Mouse (Mus musculus) MEL (cell line): ENCODE measurements around the gene Ugt1a6b. TPM values are rescaled to one million over a fixed set of nuclear protein-coding genes. Genes with fewer than 3 reads are reported as not detected.
A peak's percentile ranks its signal among the peaks of the same experiment; 100 is the strongest.

Experiments
- DNase-seq: peaks from one replicate; pipeline ENCODE4 v3.0.0; 2011; ENCODE audit warnings: low read depth, low spot score
- H3K27ac ChIP-seq: 2 replicates; pipeline ENCODE4 v1.5.1; 2012; ENCODE audit warnings: low read depth, mild to moderate bottlenecking, control low read depth, low read length, moderate library complexity; ENCODE audit not compliant: control insufficient read depth
- H3K27me3 ChIP-seq, 2 experiments: fragments of 150-350 bp in 1 of 2; sonication (generic) in 1 of 2; 2 replicates each; pipeline ENCODE4 v1.6.1; 2012; ENCODE audit warnings: low read length in 2 of 2, mild to moderate bottlenecking in 2 of 2, improper control_type of control experiment in 1 of 2, moderate library complexity in 1 of 2; ENCODE audit not compliant: insufficient read depth in 2 of 2, control insufficient read depth in 1 of 2
- H3K36me3 ChIP-seq, 2 experiments: 2 replicates each; pipeline ENCODE4 v1.6.1; 2012 to 2014; ENCODE audit warnings: low read length in 2 of 2, improper control_type of control experiment in 1 of 2, inconsistent platforms in 1 of 2, mild to moderate bottlenecking in 1 of 2; ENCODE audit not compliant: insufficient read depth in 2 of 2, control insufficient read depth in 1 of 2
- H3K4me1 ChIP-seq, 2 experiments: fragments of 150-350 bp in 1 of 2; sonication (generic) in 1 of 2; 2 replicates each; pipeline ENCODE4 v1.6.1; 2012; ENCODE audit warnings: low read length in 2 of 2, improper control_type of control experiment in 1 of 2, mild to moderate bottlenecking in 1 of 2; ENCODE audit not compliant: insufficient read depth in 2 of 2, control insufficient read depth in 1 of 2
- H3K4me3 ChIP-seq, 2 experiments: fragments of 150-350 bp in 1 of 2; sonication (generic) in 1 of 2; 2 replicates each; pipeline ENCODE4 v1.5.1; 2012; ENCODE audit warnings: low read depth in 2 of 2, low read length in 2 of 2, mild to moderate bottlenecking in 2 of 2, moderate library complexity in 2 of 2, control low read depth in 1 of 2, improper control_type of control experiment in 1 of 2; ENCODE audit not compliant: control insufficient read depth in 1 of 2, insufficient read depth in 1 of 2
- H3K79me2 ChIP-seq: 2 replicates; pipeline ENCODE4 v1.6.1; 2012; ENCODE audit warnings: mild to moderate bottlenecking, low read length, moderate library complexity; ENCODE audit not compliant: control insufficient read depth, poor library complexity, insufficient read depth
- H3K9ac ChIP-seq: 2 replicates; pipeline ENCODE4 v1.6.1; 2012; ENCODE audit warnings: low read depth, mild to moderate bottlenecking, control low read depth, low read length, moderate library complexity; ENCODE audit not compliant: control insufficient read depth, poor library complexity, severe bottlenecking
- H3K9me3 ChIP-seq: fragments of 150-350 bp; sonication (generic); replicated peaks from 2 replicates; pipeline ENCODE4 v1.6.1; 2012; ENCODE audit warnings: mild to moderate bottlenecking, low read length, improper control_type of control experiment, moderate library complexity; ENCODE audit not compliant: insufficient read depth
- CTCF ChIP-seq, 3 experiments: IDR thresholded peaks in 2 of 3; conservative IDR thresholded peaks in 1 of 3; 2 replicates each; pipeline ENCODE4 v1.5.1; 2011 to 2012; ENCODE audit warnings: low read length in 3 of 3, low read depth in 2 of 3, mild to moderate bottlenecking in 2 of 3, improper control_type of control experiment in 1 of 3, inconsistent platforms in 1 of 3, mixed read lengths in 1 of 3, moderate library complexity in 1 of 3; ENCODE audit not compliant: control insufficient read depth in 1 of 3, insufficient read depth in 1 of 3, poor library complexity in 1 of 3, severe bottlenecking in 1 of 3
- EP300 ChIP-seq, 2 experiments: IDR thresholded peaks; 2 replicates each; pipeline ENCODE4 v1.6.1; 2011; ENCODE audit warnings: improper control_type of control experiment in 2 of 2, low read length in 2 of 2, low read depth in 1 of 2, mild to moderate bottlenecking in 1 of 2
- GABPA ChIP-seq: IDR thresholded peaks from 2 replicates; pipeline ENCODE4 v1.6.1; 2012; ENCODE audit warnings: low read depth, mild to moderate bottlenecking, inconsistent platforms, low read length, improper control_type of control experiment, moderate library complexity
- HCFC1 ChIP-seq: IDR thresholded peaks from 2 replicates; pipeline ENCODE4 v1.6.1; 2012; ENCODE audit warnings: low read depth, mild to moderate bottlenecking, inconsistent platforms, low read length, improper control_type of control experiment, moderate library complexity
- JUND ChIP-seq: IDR thresholded peaks from 2 replicates; pipeline ENCODE4 v1.6.1; 2011; ENCODE audit warnings: low read depth, mild to moderate bottlenecking, improper control_type of control experiment, low read length
- MAX ChIP-seq: IDR thresholded peaks from 2 replicates; pipeline ENCODE4 v1.6.1; 2011; ENCODE audit warnings: low read length, improper control_type of control experiment
- MEF2A ChIP-seq: IDR thresholded peaks from 2 replicates; pipeline ENCODE4 v1.6.1; 2014; ENCODE audit warnings: low read depth, mild to moderate bottlenecking, inconsistent platforms, low read length, improper control_type of control experiment; ENCODE audit not compliant: poor library complexity, insufficient replicate concordance, severe bottlenecking; ENCODE audit errors: extremely low read depth
- MXI1 ChIP-seq: IDR thresholded peaks from 2 replicates; pipeline ENCODE4 v1.6.1; 2011; ENCODE audit warnings: mild to moderate bottlenecking, low read depth, low read length, improper control_type of control experiment
- MYB ChIP-seq: IDR thresholded peaks from 2 replicates; pipeline ENCODE4 v1.6.1; 2011; ENCODE audit warnings: mild to moderate bottlenecking, low read depth, low read length, improper control_type of control experiment
- MYC ChIP-seq: IDR thresholded peaks from 2 replicates; pipeline ENCODE4 v1.6.1; 2011; ENCODE audit warnings: low read depth, mild to moderate bottlenecking, low read length, improper control_type of control experiment, moderate library complexity
- POLR2AphosphoS2 ChIP-seq: IDR thresholded peaks from 2 replicates; pipeline ENCODE4 v1.6.1; 2011; ENCODE audit warnings: low read length, improper control_type of control experiment
- RAD21 ChIP-seq: IDR thresholded peaks from 2 replicates; pipeline ENCODE4 v1.6.1; 2011; ENCODE audit warnings: mild to moderate bottlenecking, low read depth, low read length, improper control_type of control experiment
- SIN3A ChIP-seq: IDR thresholded peaks from 2 replicates; pipeline ENCODE4 v1.6.1; 2012; ENCODE audit warnings: low read length, improper control_type of control experiment, inconsistent platforms
- TAL1 ChIP-seq: IDR thresholded peaks from 2 replicates; pipeline ENCODE4 v1.6.1; 2012; ENCODE audit warnings: mild to moderate bottlenecking, inconsistent platforms, low read length, moderate library complexity, mixed read lengths
- TCF12 ChIP-seq: IDR thresholded peaks from 2 replicates; pipeline ENCODE4 v1.6.1; 2014; ENCODE audit warnings: low read depth, mild to moderate bottlenecking, inconsistent platforms, low read length, improper control_type of control experiment, moderate library complexity
- UBTF ChIP-seq: IDR thresholded peaks from 2 replicates; pipeline ENCODE4 v1.6.1; 2012; ENCODE audit warnings: low read depth, mild to moderate bottlenecking, inconsistent platforms, low read length, improper control_type of control experiment, moderate library complexity, borderline replicate concordance; ENCODE audit not compliant: insufficient read depth
- USF1 ChIP-seq: IDR thresholded peaks from 2 replicates; pipeline ENCODE4 v1.6.1; 2014; ENCODE audit warnings: low read depth, mild to moderate bottlenecking, inconsistent platforms, low read length, improper control_type of control experiment, moderate library complexity
- ZC3H11A ChIP-seq: IDR thresholded peaks from 2 replicates; pipeline ENCODE4 v1.6.1; 2012; ENCODE audit warnings: low read depth, mild to moderate bottlenecking, inconsistent platforms, low read length, improper control_type of control experiment
- ZMIZ1 ChIP-seq: IDR thresholded peaks from 2 replicates; pipeline ENCODE4 v1.6.1; 2012; ENCODE audit warnings: low read depth, mild to moderate bottlenecking, inconsistent platforms, low read length, improper control_type of control experiment, moderate library complexity
- polyA plus RNA-seq, 2 experiments: library from polyadenylated mRNA; stranded (reverse) in 1 of 2; unstranded in 1 of 2; fragments of >175 nt in 1 of 2; fragments of >200 nt in 1 of 2; gene quantifications; 2 replicates each; pipeline versions ENCODE4 v1.2.1 to v1.2.4; 2012; ENCODE audit warnings: low replicate concordance in 2 of 2, low read depth in 1 of 2; ENCODE audit not compliant: insufficient read length in 2 of 2, insufficient read depth in 1 of 2, missing spikeins in 1 of 2
- total RNA-seq: library from RNA; depleted of rRNA; stranded (reverse); fragments of 300-350 nt; gene quantifications from 2 replicates; pipeline ENCODE4 v1.2.3, GENCODE M21; 2012

Ugt1a6b gene
- total and polyA plus RNA-seq, 3 experiments, result not detected

- no peaks in the 10 kb centered on the region for H3K36me3 ChIP-seq
- H3K27me3 ChIP-seq, result no peaks in the 10 kb centered on the region
- H3K4me1 ChIP-seq, result no peaks in the 10 kb centered on the region
- H3K9ac ChIP-seq, result no peak overlapping the region
- no peak for TF ChIP-seq JUND
- TF ChIP-seq MXI1, result no peak
- H3K27ac ChIP-seq, result no peak overlapping the region
- DNase-seq, result no peak
- H3K4me3 ChIP-seq, result no peak overlapping the region
- H3K79me2 ChIP-seq, result no peaks in the 10 kb centered on the region
- no peaks in the 10 kb centered on the region for H3K9me3 ChIP-seq
These were observed 122.7 kb downstream of the Ugt1a6b start for GRCm38 (mm10) chr1:88225741-88226140.

- no peak within 1 kb of the TSS for H3K4me3 ChIP-seq
- H3K9ac ChIP-seq, result no peak within 1 kb of the TSS
- H3K79me2 ChIP-seq, result no peaks in the 10 kb centered on the region
- no peaks in the 10 kb centered on the region for H3K36me3 ChIP-seq
- no peak within 1 kb of the TSS for H3K27ac ChIP-seq
- H3K4me1 ChIP-seq, result no peaks in the 10 kb centered on the region
- no peaks in the 10 kb centered on the region for H3K27me3 ChIP-seq
- no peaks in the 10 kb centered on the region for H3K9me3 ChIP-seq
- TF ChIP-seq EP300 (IDR thresholded peaks at IDR 0.05; ENCODE audit: low read depth in 1 of 2, low read length in 2 of 2) (no peak), TAL1 (no peak), MXI1 (no peak), RAD21 (no peak), MAX (no peak), MYB (no peak), HCFC1 (no peak), MYC (no peak), MEF2A (no peak), POLR2AphosphoS2 (no peak), GABPA (no peak), SIN3A (no peak), USF1 (no peak), ZMIZ1 (no peak), UBTF (no peak), ZC3H11A (no peak), CTCF (IDR thresholded peaks at IDR 0.05 in 2 of 3, conservative IDR thresholded peaks at IDR 0.05 in 1 of 3; ENCODE audit: control insufficient read depth in 1 of 3, insufficient read depth in 1 of 3, low read depth in 2 of 3, low read length in 3 of 3, poor library complexity in 1 of 3, severe bottlenecking in 1 of 3) (no peak), TCF12 (no peak)
- peak; percentile 35 for DNase-seq
These were observed 123.8 kb downstream of the Ugt1a6b start, which contains the start of gene Mroh2a for GRCm38 (mm10) chr1:88226670-88227379. TSS of gene Mroh2a (plus strand) at chr1:88226986.
